Mouse (Mus musculus): ENCODE results near the gene Mmgt2.
"Not testable (repeated sequence)": the region's sequence is repeated elsewhere in the genome, so short reads cannot be mapped to it uniquely, and the experiment has no call there.

The Mmgt2 gene

DNA sequence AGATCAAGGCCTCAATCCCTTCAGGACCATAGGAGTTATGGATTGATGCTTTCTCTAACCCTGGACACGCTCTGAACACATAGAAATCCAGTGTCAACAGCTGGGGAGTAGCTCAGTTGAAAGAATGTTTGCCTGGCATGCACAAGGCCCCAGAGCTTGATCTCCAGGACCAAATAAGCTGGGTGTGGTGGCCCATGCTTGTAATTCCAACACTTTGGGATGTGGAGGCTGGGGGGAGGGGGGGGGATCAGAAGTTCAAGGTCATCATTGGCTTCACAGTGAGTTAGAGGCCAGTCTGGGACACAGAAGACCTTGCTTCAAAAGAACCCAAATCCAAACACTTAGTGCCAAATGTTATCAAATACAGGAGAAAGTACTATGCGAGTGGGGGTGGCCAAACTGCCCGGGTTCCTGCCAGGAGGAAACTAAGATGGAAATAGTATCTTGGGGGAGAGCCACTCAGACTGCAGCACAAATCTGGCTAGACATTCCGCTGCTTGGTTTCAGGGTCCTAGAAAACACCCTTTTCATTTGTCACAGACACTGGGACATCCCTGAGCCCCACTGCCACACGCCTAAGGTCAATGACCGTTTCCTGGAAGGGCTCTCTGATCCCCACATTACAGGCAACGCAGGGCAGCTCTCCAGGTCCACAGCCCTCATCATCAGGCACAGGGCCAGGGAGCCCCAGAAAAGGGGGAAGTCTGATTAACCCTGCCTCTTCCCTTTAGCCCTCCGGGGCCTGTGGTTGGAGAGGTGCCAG, 2.6 kb upstream of the Mmgt2 start:
- no peak for DNase-seq (ENCODE audit: low read depth, low spot score)

GRCm38 (mm10) chr11:62646495-62646843, 2.0 kb upstream of the Mmgt2 start:
- DNase-seq (ENCODE audit: low read depth, low spot score), result no peak

DNA sequence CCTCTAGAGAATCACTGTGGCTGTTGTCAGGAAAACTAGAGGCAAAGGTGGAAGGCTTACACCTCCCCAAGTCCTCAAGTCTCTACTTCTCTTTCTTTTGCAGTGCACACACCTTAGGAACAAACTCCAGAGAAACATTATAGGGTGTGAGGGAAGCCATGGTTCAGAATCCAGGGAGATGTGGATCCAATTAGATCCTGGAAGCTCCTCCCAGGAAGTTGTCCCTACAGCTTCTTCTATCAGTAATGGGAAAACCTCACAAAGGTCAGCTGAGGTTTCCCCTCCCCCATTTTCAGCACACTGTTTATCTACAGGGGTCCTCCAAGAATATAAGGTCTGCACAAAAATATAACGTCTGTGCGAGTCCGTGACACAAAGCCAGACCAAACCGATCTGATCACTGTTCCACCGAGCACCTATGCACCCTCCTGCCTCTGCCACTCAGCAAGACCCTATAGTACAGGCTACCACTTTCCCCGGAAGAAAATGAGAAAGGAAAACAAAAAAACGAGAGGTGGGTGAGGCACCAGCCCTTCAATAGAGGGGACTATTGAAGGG, 1.4 kb upstream of the Mmgt2 start:
- no peak for DNase-seq (ENCODE audit: low read depth, low spot score)

GRCm38 (mm10) chr11:62647661-62648590, 538 bp upstream of the Mmgt2 start, which contains the start of gene Lrrc75a:
Gene Lrrc75a, minus strand, starts transcription at chr11:62648523.
- DNase-seq (ENCODE audit: low read depth, low spot score), result no peak

- DNase-seq (ENCODE audit: low read depth, low spot score), result not testable (repeated sequence)
These were observed 1.3 kb downstream of the Mmgt2 start for GRCm38 (mm10) chr11:62649803-62650202.

DNA sequence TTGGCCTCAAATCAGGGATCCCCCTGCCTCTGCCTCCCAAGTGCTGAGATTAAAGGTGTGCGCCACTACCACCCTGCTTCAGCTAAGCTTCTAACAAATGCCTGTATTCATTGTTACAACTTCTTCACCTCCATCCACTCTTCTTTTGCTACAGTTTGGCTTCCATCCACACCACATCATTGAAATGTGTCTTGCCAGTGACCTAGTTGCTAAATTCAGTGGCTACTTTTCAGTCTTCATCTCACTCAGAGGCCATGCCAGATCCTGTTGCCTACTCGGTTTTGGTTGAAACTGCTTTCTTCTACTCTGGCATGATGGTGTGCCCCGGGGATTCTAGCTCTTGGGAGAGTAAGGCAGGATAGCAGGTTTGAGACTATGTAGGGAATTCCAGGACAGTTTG, 3.1 kb downstream of the Mmgt2 start:
- no peak for DNase-seq (ENCODE audit: low read depth, low spot score)

DNA sequence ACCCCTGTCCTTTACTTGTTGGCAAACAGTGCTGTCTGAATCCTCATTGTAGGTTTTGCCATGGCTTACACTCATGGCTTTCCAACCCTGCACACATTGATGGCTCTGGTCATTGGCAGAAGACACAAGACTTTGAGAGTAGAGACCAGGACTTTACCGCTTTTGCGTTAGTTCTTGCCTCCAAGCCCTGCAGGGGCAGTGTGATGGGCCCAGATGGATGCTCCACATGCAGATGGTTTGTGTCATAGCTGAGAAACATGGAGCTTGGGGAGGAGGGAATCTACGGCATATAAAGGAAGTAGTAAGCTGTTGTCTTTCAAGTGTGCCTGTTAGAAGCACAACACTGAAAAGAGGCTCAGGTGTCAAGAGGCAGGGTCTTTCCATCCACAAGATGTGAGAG, 3.6 kb downstream of the Mmgt2 start:
- DNase-seq (ENCODE audit: low read depth, low spot score), result no peak

GRCm38 (mm10) chr11:62660885-62661284, 12.4 kb downstream of the Mmgt2 start:
- no peak for DNase-seq (ENCODE audit: low read depth, low spot score)

DNA sequence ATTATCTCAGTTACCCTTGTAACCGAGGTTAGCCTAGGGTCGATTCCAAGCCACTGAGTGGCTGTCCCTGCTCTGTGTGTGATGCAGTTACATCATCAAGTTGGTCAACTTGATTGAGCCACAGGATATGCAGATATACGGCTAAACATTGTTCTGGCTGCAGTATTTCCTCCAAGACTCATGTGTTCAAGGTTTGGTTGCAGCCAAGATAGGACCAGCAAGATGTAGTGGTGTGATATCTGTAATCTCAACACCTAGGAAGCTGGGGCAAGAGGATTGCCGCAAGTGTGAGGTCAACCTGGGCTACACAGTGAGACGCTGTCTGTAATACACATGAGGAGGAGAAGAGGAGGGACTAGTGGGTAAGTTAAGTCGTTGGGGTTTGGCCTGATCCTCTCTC, 15.8 kb downstream of the Mmgt2 start:
- no peak for DNase-seq (ENCODE audit: low read depth, low spot score)

GRCm38 (mm10) chr11:62668986-62669385, 20.5 kb downstream of the Mmgt2 start:
- DNase-seq (ENCODE audit: low read depth, low spot score), result no peak

DNA sequence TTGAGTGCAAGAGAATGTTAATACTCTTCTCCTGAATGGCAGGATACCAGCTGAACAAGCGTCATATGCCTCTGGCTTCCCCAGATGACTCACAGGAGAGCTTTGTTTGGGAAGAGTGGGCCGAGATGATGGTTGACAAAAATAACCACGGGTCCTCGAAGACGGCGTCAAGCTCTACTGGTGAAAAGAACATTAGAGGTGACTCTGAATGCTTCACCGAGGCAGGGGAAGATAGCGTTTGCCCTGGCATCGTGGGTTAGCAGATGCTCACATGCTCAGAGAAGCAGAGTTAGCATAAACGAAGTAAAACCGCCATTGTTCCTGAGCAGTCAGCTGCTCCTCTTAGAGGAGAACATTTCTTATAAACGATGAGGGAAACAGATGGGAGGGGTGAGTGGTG, 21.0 kb downstream of the Mmgt2 start:
- DNase-seq (ENCODE audit: low read depth, low spot score), result no peak

GRCm38 (mm10) chr11:62670006-62670405, 21.5 kb downstream of the Mmgt2 start:
- no peak for DNase-seq (ENCODE audit: low read depth, low spot score)

GRCm38 (mm10) chr11:62675480-62676289, 27.2 kb downstream of the Mmgt2 start:
- peak; percentile 81 for DNase-seq (ENCODE audit: low read depth, low spot score)

DNA sequence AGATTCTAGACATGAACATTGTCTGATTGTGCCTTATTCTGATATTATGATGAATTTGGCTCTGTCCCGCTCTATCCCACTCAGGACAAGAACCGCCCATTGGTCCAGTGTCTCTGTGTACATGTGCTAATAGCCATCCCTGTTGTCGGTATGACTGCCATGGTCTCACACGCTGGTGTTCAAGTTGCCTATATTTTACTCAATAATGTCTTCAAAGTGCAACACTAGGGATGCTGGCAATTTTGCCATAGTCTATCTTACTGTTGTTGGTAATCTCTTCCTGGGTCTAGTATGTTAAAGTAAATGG, 27.8 kb downstream of the Mmgt2 start:
- DNase-seq (ENCODE audit: low read depth, low spot score), result no peak

- DNase-seq (ENCODE audit: low read depth, low spot score), result no peak
These were observed 30.4 kb downstream of the Mmgt2 start for GRCm38 (mm10) chr11:62678778-62679354.

DNA sequence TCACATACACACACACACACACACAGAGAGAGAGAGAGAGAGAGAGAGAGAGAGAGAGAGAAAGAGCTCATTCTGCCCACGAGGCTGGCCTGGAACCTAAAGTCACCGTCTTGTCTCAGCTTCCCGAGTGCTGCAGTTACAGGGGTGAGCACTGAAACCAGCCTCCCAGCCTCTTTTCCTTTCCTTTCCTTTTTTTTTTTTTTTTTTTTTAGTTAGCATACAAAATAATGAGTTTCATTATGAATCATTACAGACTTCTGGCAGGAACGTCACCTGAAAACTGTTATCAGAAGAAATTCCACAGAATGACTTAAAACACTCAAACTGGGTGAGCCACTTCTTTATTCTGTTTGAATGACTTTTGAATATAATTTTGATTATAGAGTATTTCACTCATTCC, 31.5 kb downstream of the Mmgt2 start:
- DNase-seq (ENCODE audit: low read depth, low spot score), result no peak

GRCm38 (mm10) chr11:62691592-62691991, 43.1 kb downstream of the Mmgt2 start:
- DNase-seq (ENCODE audit: low read depth, low spot score), result no peak

DNA sequence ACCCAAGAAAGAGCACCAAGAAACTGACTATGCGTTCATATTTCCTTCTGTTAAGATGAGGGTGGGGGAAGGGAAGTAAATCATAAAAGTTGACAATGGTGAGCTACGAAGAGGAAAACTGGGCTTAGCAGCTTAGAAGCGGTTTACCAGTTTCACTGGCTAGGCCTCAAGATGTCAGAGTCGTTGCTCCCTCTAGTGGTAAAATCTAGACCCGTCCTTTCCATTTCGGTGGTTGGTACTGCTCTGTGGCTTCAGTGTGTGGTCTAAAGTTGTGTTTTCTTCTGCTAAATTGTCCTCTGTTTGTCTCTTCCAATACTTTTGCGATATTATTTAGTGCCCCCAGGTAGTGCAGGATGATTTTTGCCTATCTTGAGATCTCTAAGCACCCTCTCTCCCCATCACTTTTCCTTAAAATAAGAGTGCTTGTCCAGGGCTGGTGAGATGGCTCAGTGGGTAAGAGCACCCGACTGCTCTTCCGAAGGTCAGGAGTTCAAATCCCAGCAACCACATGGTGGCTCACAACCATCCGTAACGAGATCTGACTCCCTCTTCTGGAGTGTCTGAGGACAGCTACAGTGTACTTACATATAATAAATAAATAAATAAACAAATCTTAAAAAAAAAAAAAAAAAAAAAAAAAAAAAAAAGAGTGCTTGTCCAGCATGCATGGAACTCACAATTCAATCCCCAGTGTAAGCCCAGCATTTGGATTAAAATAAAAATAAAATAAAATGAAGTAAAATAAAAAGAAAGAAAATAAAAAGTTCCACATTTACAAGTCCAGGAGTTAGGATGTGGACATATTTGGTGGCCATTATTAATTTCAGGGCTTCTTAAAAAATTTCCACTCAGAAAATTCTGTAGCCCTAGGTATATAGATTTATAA, 45.1 kb downstream of the Mmgt2 start:
- DNase-seq (ENCODE audit: low read depth, low spot score), result peak; percentile 68

DNA sequence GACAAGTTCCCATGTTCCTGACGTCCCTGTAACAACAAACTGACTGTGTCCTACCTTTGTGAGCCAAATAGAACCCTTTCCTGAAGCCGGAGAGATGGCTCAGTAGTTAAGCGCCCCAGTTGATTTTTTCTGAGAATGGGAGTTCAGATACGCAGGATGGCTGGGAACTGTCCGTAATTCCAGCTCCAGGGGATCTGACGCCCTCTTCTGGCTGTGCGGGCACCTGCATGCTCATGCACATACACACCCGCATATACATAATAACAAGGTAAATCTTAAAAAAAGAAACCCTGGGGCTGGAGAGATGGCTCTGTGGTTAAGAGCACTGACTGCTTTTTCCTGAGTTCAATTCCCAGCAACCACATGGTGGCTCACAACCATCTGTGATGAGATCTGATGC, 46.7 kb downstream of the Mmgt2 start:
- no peak for DNase-seq (ENCODE audit: low read depth, low spot score)

DNA sequence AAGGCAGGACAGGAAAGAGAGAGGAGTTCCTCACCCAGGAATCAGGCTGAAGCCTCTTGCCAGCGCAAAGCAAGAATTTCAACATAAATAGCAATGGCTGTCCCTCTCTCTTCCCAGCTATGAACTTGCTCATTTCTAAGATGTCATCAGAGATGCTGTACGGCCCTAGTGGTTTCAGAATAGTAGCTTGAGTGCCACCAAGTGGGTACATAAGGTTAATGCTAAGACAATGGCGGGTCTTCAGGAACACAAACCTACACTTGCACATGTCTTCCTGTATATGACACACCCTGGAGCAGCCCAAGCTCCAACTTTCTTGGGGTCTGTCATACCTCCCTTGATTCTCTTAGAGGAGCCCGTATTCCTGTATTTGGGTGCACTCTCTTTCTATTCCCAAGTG, 51.3 kb downstream of the Mmgt2 start:
- no peak for DNase-seq (ENCODE audit: low read depth, low spot score)
